Mouse (Mus musculus) liver, postnatal 0 days (tissue): Measurements from ENCODE around the gene E130114P18Rik.

Source experiments
- CTCF ChIP-seq: sonication (generic); IDR thresholded peaks from 2 replicates; pipeline ENCODE4 v1.5.1; 2016; ENCODE audit warnings: antibody characterized with exemption, low read depth
- EP300 ChIP-seq: IDR thresholded peaks from 2 replicates; pipeline ENCODE4 v1.6.1; 2016; ENCODE audit warnings: antibody characterized with exemption, low read depth, mild to moderate bottlenecking

DNA sequence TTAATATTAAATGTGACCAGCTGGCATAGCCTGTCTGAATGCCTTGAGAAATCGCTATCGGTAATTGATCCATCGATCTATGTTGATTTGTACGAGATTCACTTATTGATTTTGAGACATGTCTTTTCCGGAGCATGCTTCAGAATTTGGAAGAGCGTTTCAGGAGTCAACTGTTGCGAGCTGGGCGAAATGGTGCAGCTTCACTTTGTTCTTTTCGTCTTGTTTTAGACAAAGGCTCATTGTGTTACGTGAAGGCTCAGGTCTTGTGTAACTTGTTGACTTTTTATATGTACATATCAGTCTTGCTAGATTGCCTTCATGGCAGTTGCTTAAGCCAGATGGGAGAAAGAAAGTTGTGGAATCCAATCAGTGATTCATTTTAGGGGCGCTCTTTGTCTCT is 6.4 kb upstream of the E130114P18Rik start:
- TF ChIP-seq CTCF (no peak), EP300 (no peak)
